Mouse (Mus musculus) midbrain, postnatal 0 days (tissue): ENCODE data around the gene Gprc5c. TPM values are rescaled to one million over a fixed set of nuclear protein-coding genes. Genes with fewer than 3 reads are reported as not detected.

Experiments
- ATAC-seq: fragments of 200-750 bp; cut with Nextera tagmentation; 2 replicates; pipeline ENCODE4 v1.8.0; 2017; ENCODE audit warnings: moderate number of reproducible peaks, mild to moderate bottlenecking, moderate TSS enrichment, moderate library complexity; ENCODE audit not compliant: low FRiP score
- DNase-seq: peaks from one replicate; pipeline ENCODE4 v3.0.0-alpha.2; 2015; ENCODE audit warnings: low spot score
- H3K27ac ChIP-seq: fragments of 300-500 bp; sonication (generic); 2 replicates; pipeline ENCODE4 v1.5.1; 2014; ENCODE audit warnings: low read depth, mild to moderate bottlenecking, low read length, mixed read lengths
- H3K27me3 ChIP-seq: fragments of 300-500 bp; sonication (generic); 2 replicates; pipeline ENCODE4 v1.6.1; 2014; ENCODE audit warnings: low read length, control low read depth, mixed read lengths; ENCODE audit not compliant: insufficient read depth
- H3K36me3 ChIP-seq: fragments of 300-500 bp; sonication (generic); 2 replicates; pipeline ENCODE4 v1.6.1; 2014; ENCODE audit warnings: low read length, control low read depth, mixed read lengths; ENCODE audit not compliant: insufficient read depth
- H3K4me1 ChIP-seq: fragments of 300-500 bp; sonication (generic); 2 replicates; pipeline ENCODE4 v1.6.1; 2014; ENCODE audit warnings: mild to moderate bottlenecking, control low read depth, antibody characterized with exemption, low read length, mixed read lengths; ENCODE audit not compliant: insufficient read depth
- H3K4me2 ChIP-seq: fragments of 300-500 bp; sonication (generic); 2 replicates; pipeline ENCODE4 v1.6.1; 2014; ENCODE audit warnings: low read depth, mild to moderate bottlenecking, low read length, mixed read lengths; ENCODE audit not compliant: poor library complexity, severe bottlenecking
- H3K4me3 ChIP-seq: fragments of 300-500 bp; sonication (generic); 2 replicates; pipeline ENCODE4 v1.5.1; 2014; ENCODE audit warnings: low read depth, mild to moderate bottlenecking, low read length, moderate library complexity
- H3K9ac ChIP-seq: fragments of 300-500 bp; sonication (generic); replicated peaks from 2 replicates; pipeline ENCODE4 v1.6.1; 2014; ENCODE audit warnings: mild to moderate bottlenecking, low read length, moderate library complexity, mixed read lengths; ENCODE audit not compliant: poor library complexity, severe bottlenecking
- H3K9me3 ChIP-seq: fragments of 300-500 bp; sonication (generic); 2 replicates; pipeline ENCODE4 v1.6.1; 2016; ENCODE audit warnings: low read length, control low read depth
- CTCF ChIP-seq: IDR thresholded peaks from 2 replicates; pipeline ENCODE4 v1.5.1; 2016; ENCODE audit warnings: antibody characterized with exemption, mild to moderate bottlenecking
- WGBS: fragments of 180-500 bp; shearing (Covaris S2); extraction: QIAGEN DNeasy Blood & Tissue Kit; methylation state at CpG from one replicate; pipeline ENCODE4 v1.1.7; 2014; 5-methylcytosine and 5-hydroxymethylcytosine counted together
- polyA plus RNA-seq: library from polyadenylated mRNA; unstranded; fragments of >200 nt; fragmentation: Nextera tagmentation; extraction: Ambion mirVana; gene quantifications from 2 replicates; pipeline ENCODE4 v1.2.1, GENCODE M21; 2015
- total RNA-seq: library from RNA; depleted of rRNA; stranded (reverse); fragments of >200 nt; gene quantifications from 2 replicates; pipeline ENCODE4 v1.2.3, GENCODE M21; 2014; rRNA removed

Gprc5c gene
- total and polyA plus RNA-seq, 2 experiments from 2014 or later, result 5.7 to 12.8 TPM

DNA sequence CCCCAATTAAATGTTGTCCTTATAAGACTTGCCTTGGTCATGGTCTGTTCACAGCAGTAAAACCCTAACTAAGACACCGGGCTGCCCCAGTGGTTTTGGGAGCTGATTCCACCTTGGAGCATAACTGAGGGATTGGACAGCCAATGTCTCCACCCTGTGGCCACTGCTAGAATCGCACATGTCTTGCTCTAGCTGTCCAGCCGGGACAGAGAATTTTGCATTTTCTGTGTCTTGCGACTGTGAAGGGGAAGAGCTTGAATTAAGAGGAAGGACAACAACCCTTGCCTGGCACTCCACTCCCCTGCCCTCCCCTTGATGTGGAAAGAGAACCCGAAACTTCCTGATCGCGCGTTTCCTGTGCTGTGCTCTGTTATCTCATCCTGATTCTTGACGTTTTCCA lies 61.9 kb downstream of the Gprc5c start:
- ATAC-seq, result peak; percentile 52; the same call in 1 of the 2 replicates
- 20% methylated on average over 9 of the region's 9 CpGs for WGBS
- no peaks in the 10 kb centered on the region for H3K27me3 ChIP-seq
- TF ChIP-seq CTCF, result peak; percentile 93
- H3K36me3 ChIP-seq, result no peaks in the 10 kb centered on the region
- H3K4me1 ChIP-seq, result no peaks in the 10 kb centered on the region
- H3K4me3 ChIP-seq, result no peak overlapping the region
- no peak overlapping the region for H3K9ac ChIP-seq
- H3K27ac ChIP-seq, result no peak overlapping the region
- H3K4me2 ChIP-seq, result no peak overlapping the region
- H3K9me3 ChIP-seq, result no peaks in the 10 kb centered on the region
- peak; percentile 88 for DNase-seq

DNA sequence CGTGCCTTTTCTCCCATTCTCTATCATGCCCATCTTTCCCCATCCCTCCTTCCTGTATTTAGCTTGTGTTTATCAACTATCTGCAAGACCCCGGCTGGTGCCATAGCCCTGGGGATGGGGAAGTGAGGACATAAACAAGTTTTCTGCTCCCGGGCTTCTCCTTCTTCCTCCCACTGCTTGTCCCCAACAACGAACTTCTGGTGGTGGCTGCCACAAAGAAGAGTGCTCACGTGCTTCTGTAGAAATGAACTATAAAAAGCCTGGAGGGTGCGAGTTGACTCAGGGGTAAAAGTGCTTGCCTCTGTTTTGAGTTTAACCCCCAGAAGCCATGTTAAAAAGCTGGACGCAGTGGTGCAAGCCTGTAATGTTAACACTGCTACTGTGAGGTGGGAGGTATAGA lies 64.0 kb downstream of the Gprc5c start:
- whole genome bisulfite sequencing, result 68% methylated on average over 7 of the region's 7 CpGs
- DNase-seq, result no peak

DNA sequence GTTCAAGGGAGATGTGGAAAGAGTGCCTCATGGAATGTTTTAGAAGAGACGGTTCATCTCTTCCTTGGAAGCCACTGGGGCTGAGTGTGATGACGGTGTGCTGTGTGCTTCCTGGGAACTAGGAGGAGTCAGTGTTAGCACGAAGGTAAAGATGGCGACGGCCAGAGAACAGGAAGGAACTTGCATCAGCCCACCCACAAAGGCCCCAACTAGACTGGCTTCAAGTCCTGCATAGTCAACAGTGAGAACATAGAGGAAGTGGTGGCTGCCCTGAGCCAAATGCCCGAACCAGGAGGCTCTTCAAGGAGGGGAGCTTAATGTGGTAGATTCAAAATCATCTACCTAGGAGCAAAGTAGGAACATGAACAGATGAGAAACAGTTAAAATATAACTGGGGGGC lies 66.2 kb downstream of the Gprc5c start:
- ATAC-seq (no peak), DNase-seq (no peak)
- no peaks in the 10 kb centered on the region for H3K27me3 ChIP-seq
- H3K4me2 ChIP-seq, result no peak overlapping the region
- no peak overlapping the region for H3K27ac ChIP-seq
- H3K4me1 ChIP-seq, result no peaks in the 10 kb centered on the region
- TF ChIP-seq CTCF, result no peak
- no peaks in the 10 kb centered on the region for H3K9me3 ChIP-seq
- H3K9ac ChIP-seq, result no peak overlapping the region
- 80% methylated on average over 6 of the region's 6 CpGs for WGBS
- H3K36me3 ChIP-seq, result no peaks in the 10 kb centered on the region
- H3K4me3 ChIP-seq, result no peak overlapping the region

More for the DNA sequence above, 64.0 kb downstream of the Gprc5c start:
- H3K4me1 ChIP-seq, result no peaks in the 10 kb centered on the region
- no peak overlapping the region for H3K4me2 ChIP-seq
- no peak overlapping the region for H3K9ac ChIP-seq
- no peaks in the 10 kb centered on the region for H3K36me3 ChIP-seq
- H3K9me3 ChIP-seq, result no peaks in the 10 kb centered on the region
- ATAC-seq, result no peak
- no peaks in the 10 kb centered on the region for H3K27me3 ChIP-seq
- no peak overlapping the region for H3K4me3 ChIP-seq
- TF ChIP-seq CTCF, result no peak
- no peak overlapping the region for H3K27ac ChIP-seq

Other genes starting within 250 kb of the Gprc5c start
- 903 and 1,541 TPM in 2 replicates for gene Rpl38, start 182.6 kb upstream of the Gprc5c start, total RNA-seq
- gene Rpl38, start 182.6 kb upstream of the Gprc5c start, polyA plus RNA-seq, result 889 and 977 TPM in 2 replicates
- gene Ttyh2, start 175.7 kb upstream of the Gprc5c start, total RNA-seq, result 42.8 and 58.2 TPM in 2 replicates
- gene Ttyh2, start 175.7 kb upstream of the Gprc5c start, polyA plus RNA-seq, result 27.1 and 29.4 TPM in 2 replicates
- 3.8 and 4.4 TPM in 2 replicates for gene Dnaic2, start 123.7 kb upstream of the Gprc5c start, total RNA-seq
- 2.0 and 3.2 TPM in 2 replicates for gene Dnaic2, start 123.7 kb upstream of the Gprc5c start, polyA plus RNA-seq
- gene Kif19a, start 85.8 kb upstream of the Gprc5c start, total RNA-seq, result 5.3 and 7.2 TPM in 2 replicates
- gene Kif19a, start 85.8 kb upstream of the Gprc5c start, polyA plus RNA-seq, result 0.85 and 1.3 TPM in 2 replicates
- gene Btbd17, start 55.2 kb upstream of the Gprc5c start, total RNA-seq, result 46.9 and 68.2 TPM in 2 replicates
- gene Btbd17, start 55.2 kb upstream of the Gprc5c start, polyA plus RNA-seq, result 27.1 and 28.0 TPM in 2 replicates
- gene Gpr142, start 52.2 kb upstream of the Gprc5c start, total RNA-seq, result not detected in 2 replicates
- gene Gpr142, start 52.2 kb upstream of the Gprc5c start, polyA plus RNA-seq, result not detected in 2 replicates
- gene Cd300a, start 38.9 kb downstream of the Gprc5c start, total RNA-seq, result 1.5 and 1.8 TPM in 2 replicates
- 1.4 and 1.7 TPM in 2 replicates for gene Cd300a, start 38.9 kb downstream of the Gprc5c start, polyA plus RNA-seq
- 0.05 and 0.24 TPM in 2 replicates for gene Cd300lb, start 83.2 kb downstream of the Gprc5c start, total RNA-seq
- 0.05 TPM in 1 of 2 replicates, not detected in the other for gene Cd300lb, start 83.2 kb downstream of the Gprc5c start, polyA plus RNA-seq
- gene Cd300c, start 118.0 kb downstream of the Gprc5c start, total RNA-seq, result not detected in 2 replicates
- not detected in 2 replicates for gene Cd300c, start 118.0 kb downstream of the Gprc5c start, polyA plus RNA-seq
- not detected in 2 replicates for gene Cd300ld, start 138.8 kb downstream of the Gprc5c start, total RNA-seq
- gene Cd300ld, start 138.8 kb downstream of the Gprc5c start, polyA plus RNA-seq, result 0.10 TPM in 1 of 2 replicates, not detected in the other
- gene Cd300c2, start 150.7 kb downstream of the Gprc5c start, total RNA-seq, result 0.66 and 0.77 TPM in 2 replicates
- gene Cd300c2, start 150.7 kb downstream of the Gprc5c start, polyA plus RNA-seq, result 1.5 and 1.9 TPM in 2 replicates
- gene Cd300ld2, start 165.0 kb downstream of the Gprc5c start, total RNA-seq, result not detected in 2 replicates
- not detected in 2 replicates for gene Cd300ld2, start 165.0 kb downstream of the Gprc5c start, polyA plus RNA-seq
- gene Cd300ld4, start 175.9 kb downstream of the Gprc5c start, total RNA-seq, result not detected in 2 replicates
- not detected in 2 replicates for gene Cd300ld4, start 175.9 kb downstream of the Gprc5c start, polyA plus RNA-seq
- 0.82 TPM in 1 of 2 replicates, not detected in the other for gene Cd300ld5, start 186.6 kb downstream of the Gprc5c start, total RNA-seq
- not detected in 2 replicates for gene Cd300ld5, start 186.6 kb downstream of the Gprc5c start, polyA plus RNA-seq
- 0.82 TPM in 1 of 2 replicates, not detected in the other for gene Cd300ld3, start 197.3 kb downstream of the Gprc5c start, total RNA-seq
- not detected in 2 replicates for gene Cd300ld3, start 197.3 kb downstream of the Gprc5c start, polyA plus RNA-seq
- 0.19 TPM in 1 of 2 replicates, not detected in the other for gene Cd300e, start 211.0 kb downstream of the Gprc5c start, total RNA-seq
- 0.10 and 0.12 TPM in 2 replicates for gene Cd300e, start 211.0 kb downstream of the Gprc5c start, polyA plus RNA-seq
- gene Rab37, start 240.3 kb downstream of the Gprc5c start, total RNA-seq, result 0.57 and 0.93 TPM in 2 replicates
- gene Rab37, start 240.3 kb downstream of the Gprc5c start, polyA plus RNA-seq, result 0.67 and 0.90 TPM in 2 replicates